Mouse (Mus musculus): ENCODE data around the gene Ifnar1. TPM values are rescaled to one million over a fixed set of nuclear protein-coding genes. Genes with fewer than 3 reads are reported as not detected.
A peak's percentile ranks its signal among the peaks of the same experiment; 100 is the strongest.

Ifnar1 gene
- polyA plus RNA-seq, 1 experiment from 2014 or later: 55.9 TPM

DNA sequence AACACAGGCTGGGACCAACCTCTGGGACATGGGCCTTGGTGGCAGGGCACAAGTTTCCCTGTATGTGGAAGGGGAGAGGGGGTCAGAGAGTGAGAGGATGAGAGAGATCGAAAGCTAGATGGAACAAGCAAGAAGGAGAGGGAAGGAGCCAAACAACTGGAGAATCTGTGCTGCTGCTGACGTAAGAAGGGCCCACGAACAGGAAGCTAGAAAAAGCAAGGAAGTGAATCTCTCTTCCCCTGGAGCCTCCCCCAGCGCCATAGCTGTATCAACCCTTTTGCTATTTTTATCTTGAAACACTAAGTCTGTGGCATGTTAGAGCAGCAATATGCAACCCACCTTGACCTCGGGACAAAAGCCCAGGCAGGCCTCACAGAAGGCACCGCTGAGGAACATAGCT is 53.0 kb downstream of the Ifnar1 start:
- Histone ChIP-seq H3K4me1 (replicated peaks; ENCODE audit: control insufficient read depth, insufficient read depth, low read length) (peaks cover 10% of the 10 kb centered on the region), H3K4me3 (replicated peaks; ENCODE audit: low read length) (no peak overlapping the region), H3K27ac (ENCODE audit: low read length) (no peak overlapping the region), H3K36me3 (ENCODE audit: control insufficient read depth, insufficient read depth) (no peaks in the 10 kb centered on the region), H3K9ac (replicated peaks; ENCODE audit: low read depth, low read length) (no peak overlapping the region), H3K27me3 (replicated peaks; ENCODE audit: control insufficient read depth, insufficient read depth, low read length) (no peaks in the 10 kb centered on the region), H3K4me2 (ENCODE audit: low read length) (no peak overlapping the region), H3K9me3 (ENCODE audit: control insufficient read depth, low read length) (no peaks in the 10 kb centered on the region)
- WGBS: 77% methylated on average over 6 of the region's 6 CpGs
- no peak for ATAC-seq

DNA sequence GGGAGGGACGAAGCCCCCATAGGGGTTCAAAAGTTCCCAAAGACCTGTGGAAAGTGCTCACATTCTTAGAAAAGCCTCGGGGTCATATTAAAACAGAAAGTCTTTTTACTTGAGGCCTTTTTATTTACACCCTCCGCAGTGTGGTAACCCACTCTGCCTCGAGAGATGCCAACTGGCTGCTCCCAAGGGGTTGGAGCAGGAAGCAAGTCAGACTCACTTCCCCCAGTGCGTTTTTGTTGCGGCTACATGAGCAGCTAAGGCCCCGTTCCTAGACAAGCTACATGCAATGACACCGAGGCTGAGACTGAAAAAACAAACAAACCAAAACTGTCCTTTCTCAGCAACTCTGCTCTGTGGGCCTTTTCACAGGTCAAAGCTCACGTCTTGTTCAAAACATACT is 53.5 kb downstream of the Ifnar1 start:
- no peak for ATAC-seq
- WGBS: 76% methylated on average over 9 of the region's 9 CpGs
- Histone ChIP-seq H3K27me3 (replicated peaks; ENCODE audit: control insufficient read depth, insufficient read depth, low read length) (no peaks in the 10 kb centered on the region), H3K4me2 (ENCODE audit: low read length) (no peak overlapping the region), H3K4me1 (replicated peaks; ENCODE audit: control insufficient read depth, insufficient read depth, low read length) (peaks cover 10% of the 10 kb centered on the region), H3K9me3 (ENCODE audit: control insufficient read depth, low read length) (no peaks in the 10 kb centered on the region), H3K9ac (replicated peaks; ENCODE audit: low read depth, low read length) (no peak overlapping the region), H3K4me3 (replicated peaks; ENCODE audit: low read length) (no peak overlapping the region), H3K27ac (ENCODE audit: low read length) (no peak overlapping the region), H3K36me3 (ENCODE audit: control insufficient read depth, insufficient read depth) (no peaks in the 10 kb centered on the region)

DNA sequence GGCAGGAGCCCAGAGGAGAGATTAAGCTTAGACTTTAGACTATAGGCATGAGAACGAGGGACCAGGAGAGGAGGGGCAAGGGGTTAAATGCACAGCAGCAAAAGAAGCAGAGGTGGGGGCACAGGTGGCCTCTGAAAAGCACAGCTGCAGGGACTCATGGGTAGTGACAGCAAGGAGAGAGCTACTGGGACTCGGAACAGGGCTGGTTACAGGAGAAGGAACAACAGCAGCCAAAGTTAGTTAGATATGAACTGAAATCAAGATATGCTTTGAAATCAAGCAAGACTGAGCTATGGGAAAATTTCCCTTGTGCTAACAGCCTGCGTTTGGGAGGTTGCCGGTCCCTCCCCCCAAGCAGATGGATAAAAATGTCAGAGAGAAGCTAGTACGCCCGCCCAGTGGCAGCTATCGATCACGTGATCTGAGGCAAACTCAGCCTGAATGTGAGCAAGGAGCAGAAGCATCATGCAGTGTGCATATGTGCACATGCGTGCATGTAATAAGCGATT is 56.6 kb downstream of the Ifnar1 start:
- Histone ChIP-seq H3K4me1 (replicated peaks; ENCODE audit: control insufficient read depth, insufficient read depth, low read length) (peaks cover 13% of the 10 kb centered on the region), H3K9me3 (ENCODE audit: control insufficient read depth, low read length) (no peaks in the 10 kb centered on the region), H3K27me3 (replicated peaks; ENCODE audit: control insufficient read depth, insufficient read depth, low read length) (no peaks in the 10 kb centered on the region), H3K4me2 (ENCODE audit: low read length) (peak overlapping the region; percentile 18), H3K9ac (replicated peaks; ENCODE audit: low read depth, low read length) (peak overlapping the region; percentile 19; the same call in 1 of the 2 replicates), H3K4me3 (replicated peaks; ENCODE audit: low read length) (peak overlapping the region; percentile 18), H3K27ac (ENCODE audit: low read length) (peak overlapping the region; percentile 51), H3K36me3 (ENCODE audit: control insufficient read depth, insufficient read depth) (no peaks in the 10 kb centered on the region)
- ATAC-seq: peak; percentile 86
- 22% methylated on average over 10 of the region's 10 CpGs for WGBS

DNA sequence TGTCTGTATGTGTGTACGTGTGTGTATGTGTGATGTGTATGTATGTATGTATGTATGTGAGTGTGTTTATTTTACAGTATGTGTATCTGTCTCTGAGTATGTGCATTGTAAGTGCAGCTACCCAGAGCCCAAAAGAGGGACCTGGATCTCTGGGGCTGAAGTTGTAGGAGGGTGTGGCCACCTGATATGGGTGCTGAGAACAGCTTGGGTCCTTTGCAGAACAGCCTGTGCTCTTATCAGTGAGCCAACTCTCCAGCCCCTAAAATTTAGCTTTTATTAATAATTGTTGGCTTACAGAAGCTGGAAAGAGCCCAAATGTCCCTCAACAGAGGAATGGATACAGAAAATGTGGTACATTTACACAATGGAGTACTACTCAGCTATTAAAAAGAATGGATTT is 58.6 kb downstream of the Ifnar1 start:
- H3K4me2 ChIP-seq (ENCODE audit: low read length): no peak overlapping the region
- H3K9me3 ChIP-seq (ENCODE audit: control insufficient read depth, low read length): no peaks in the 10 kb centered on the region
- H3K27ac ChIP-seq (ENCODE audit: low read length): no peak overlapping the region
- H3K27me3 ChIP-seq (replicated peaks; ENCODE audit: control insufficient read depth, insufficient read depth, low read length): no peaks in the 10 kb centered on the region
- no peak overlapping the region for H3K9ac ChIP-seq (replicated peaks; ENCODE audit: low read depth, low read length)
- ATAC-seq: no peak
- H3K4me1 ChIP-seq (replicated peaks; ENCODE audit: control insufficient read depth, insufficient read depth, low read length): peaks cover 22% of the 10 kb centered on the region
- no peaks in the 10 kb centered on the region for H3K36me3 ChIP-seq (ENCODE audit: control insufficient read depth, insufficient read depth)
- 93% methylated on average over 1 of the region's 1 CpGs for WGBS
- H3K4me3 ChIP-seq (replicated peaks; ENCODE audit: low read length): no peak overlapping the region

GRCm38 (mm10) chr16:91545597-91546281 is 60.7 kb downstream of the Ifnar1 start:
- H3K4me3 ChIP-seq (replicated peaks; ENCODE audit: low read length): no peak overlapping the region
- no peak overlapping the region for H3K9ac ChIP-seq (replicated peaks; ENCODE audit: low read depth, low read length)
- H3K9me3 ChIP-seq (ENCODE audit: control insufficient read depth, low read length): no peaks in the 10 kb centered on the region
- H3K27ac ChIP-seq (ENCODE audit: low read length): no peak overlapping the region
- H3K4me2 ChIP-seq (ENCODE audit: low read length): no peak overlapping the region
- H3K36me3 ChIP-seq (ENCODE audit: control insufficient read depth, insufficient read depth): no peaks in the 10 kb centered on the region
- 77% methylated on average over 10 of the region's 10 CpGs for WGBS
- ATAC-seq: no peak
- H3K4me1 ChIP-seq (replicated peaks; ENCODE audit: control insufficient read depth, insufficient read depth, low read length): peaks cover 30% of the 10 kb centered on the region
- H3K27me3 ChIP-seq (replicated peaks; ENCODE audit: control insufficient read depth, insufficient read depth, low read length): no peaks in the 10 kb centered on the region

GRCm38 (mm10) chr16:91546391-91546835 is 61.4 kb downstream of the Ifnar1 start:
- no peak overlapping the region for H3K27ac ChIP-seq (ENCODE audit: low read length)
- no peaks in the 10 kb centered on the region for H3K36me3 ChIP-seq (ENCODE audit: control insufficient read depth, insufficient read depth)
- 0 out of 2 replicates have a peak, but pooled peaks have one; percentile 24 for ATAC-seq
- WGBS: 20% methylated on average over 14 of the region's 14 CpGs
- no peaks in the 10 kb centered on the region for H3K27me3 ChIP-seq (replicated peaks; ENCODE audit: control insufficient read depth, insufficient read depth, low read length)
- H3K9ac ChIP-seq (replicated peaks; ENCODE audit: low read depth, low read length): peak overlapping the region; percentile 96
- peaks cover 26% of the 10 kb centered on the region for H3K4me1 ChIP-seq (replicated peaks; ENCODE audit: control insufficient read depth, insufficient read depth, low read length)
- H3K4me3 ChIP-seq (replicated peaks; ENCODE audit: low read length): peak overlapping the region; percentile 89
- H3K4me2 ChIP-seq (ENCODE audit: low read length): peak overlapping the region; percentile 71
- H3K9me3 ChIP-seq (ENCODE audit: control insufficient read depth, low read length): no peaks in the 10 kb centered on the region

- 1% methylated on average over 58 of the region's 74 CpGs for WGBS
- H3K4me2 ChIP-seq (ENCODE audit: low read length): peak within 1 kb of the TSS; percentile 71
- peak; percentile 90 for ATAC-seq
- H3K27ac ChIP-seq (ENCODE audit: low read length): 0 out of 2 replicates have a peak within 1 kb of the TSS, but pooled peaks have one; percentile 34
- peaks cover 21% of the 10 kb centered on the region for H3K4me1 ChIP-seq (replicated peaks; ENCODE audit: control insufficient read depth, insufficient read depth, low read length)
- H3K9ac ChIP-seq (replicated peaks; ENCODE audit: low read depth, low read length): peak within 1 kb of the TSS; percentile 96
- no peaks in the 10 kb centered on the region for H3K27me3 ChIP-seq (replicated peaks; ENCODE audit: control insufficient read depth, insufficient read depth, low read length)
- peak within 1 kb of the TSS; percentile 89 for H3K4me3 ChIP-seq (replicated peaks; ENCODE audit: low read length)
- H3K9me3 ChIP-seq (ENCODE audit: control insufficient read depth, low read length): no peaks in the 10 kb centered on the region
- no peaks in the 10 kb centered on the region for H3K36me3 ChIP-seq (ENCODE audit: control insufficient read depth, insufficient read depth)
Measured at GRCm38 (mm10) chr16:91546836-91547741, 62.1 kb downstream of the Ifnar1 start, which contains the start of gene Ifngr2. Gene Ifngr2 (plus strand): TSS chr16:91547072.

GRCm38 (mm10) chr16:91547974-91548373 is 62.9 kb downstream of the Ifnar1 start:
- ATAC-seq: no peak
- no peak overlapping the region for H3K27ac ChIP-seq (ENCODE audit: low read length)
- no peaks in the 10 kb centered on the region for H3K9me3 ChIP-seq (ENCODE audit: control insufficient read depth, low read length)
- no peaks in the 10 kb centered on the region for H3K27me3 ChIP-seq (replicated peaks; ENCODE audit: control insufficient read depth, insufficient read depth, low read length)
- 58% methylated on average over 5 of the region's 5 CpGs for WGBS
- H3K9ac ChIP-seq (replicated peaks; ENCODE audit: low read depth, low read length): peak overlapping the region; percentile 96
- peaks cover 20% of the 10 kb centered on the region for H3K4me1 ChIP-seq (replicated peaks; ENCODE audit: control insufficient read depth, insufficient read depth, low read length)
- no peaks in the 10 kb centered on the region for H3K36me3 ChIP-seq (ENCODE audit: control insufficient read depth, insufficient read depth)
- H3K4me2 ChIP-seq (ENCODE audit: low read length): peak overlapping the region; percentile 71
- peak overlapping the region; percentile 89 for H3K4me3 ChIP-seq (replicated peaks; ENCODE audit: low read length)

GRCm38 (mm10) chr16:91548586-91548985 is 63.5 kb downstream of the Ifnar1 start:
- Histone ChIP-seq H3K4me3 (replicated peaks; ENCODE audit: low read length) (peak overlapping the region; percentile 28), H3K9me3 (ENCODE audit: control insufficient read depth, low read length) (no peaks in the 10 kb centered on the region), H3K4me2 (ENCODE audit: low read length) (peak overlapping the region; percentile 35), H3K27me3 (replicated peaks; ENCODE audit: control insufficient read depth, insufficient read depth, low read length) (no peaks in the 10 kb centered on the region), H3K27ac (ENCODE audit: low read length) (no peak overlapping the region), H3K9ac (replicated peaks; ENCODE audit: low read depth, low read length) (peak overlapping the region; percentile 0; the same call in 1 of the 2 replicates), H3K4me1 (replicated peaks; ENCODE audit: control insufficient read depth, insufficient read depth, low read length) (peaks cover 25% of the 10 kb centered on the region), H3K36me3 (ENCODE audit: control insufficient read depth, insufficient read depth) (no peaks in the 10 kb centered on the region)
- 45% methylated on average over 5 of the region's 5 CpGs for WGBS
- no peak for ATAC-seq
